Mouse (Mus musculus) retina, embryonic 14.5 days (tissue): ENCODE results near the gene Cgas.
"Not testable (repeated sequence)": the region's sequence is repeated elsewhere in the genome, so short reads cannot be mapped to it uniquely, and the experiment has no call there.

Source experiments
- DNase-seq: peaks from one replicate; pipeline ENCODE4 v3.0.0-alpha.2; 2015; ENCODE audit warnings: low spot score

Cgas gene

GRCm38 (mm10) chr9:78442579-78443392 is at the start of gene Cgas:
Cgas (minus strand) TSS chr9:78443237.
- DNase-seq = peak; percentile 40

GRCm38 (mm10) chr9:78492254-78492653 is 49.2 kb upstream of the Cgas start:
- DNase-seq = no peak

- no peak for DNase-seq
These were observed 48.1 kb upstream of the Cgas start for GRCm38 (mm10) chr9:78491169-78491568.

DNA sequence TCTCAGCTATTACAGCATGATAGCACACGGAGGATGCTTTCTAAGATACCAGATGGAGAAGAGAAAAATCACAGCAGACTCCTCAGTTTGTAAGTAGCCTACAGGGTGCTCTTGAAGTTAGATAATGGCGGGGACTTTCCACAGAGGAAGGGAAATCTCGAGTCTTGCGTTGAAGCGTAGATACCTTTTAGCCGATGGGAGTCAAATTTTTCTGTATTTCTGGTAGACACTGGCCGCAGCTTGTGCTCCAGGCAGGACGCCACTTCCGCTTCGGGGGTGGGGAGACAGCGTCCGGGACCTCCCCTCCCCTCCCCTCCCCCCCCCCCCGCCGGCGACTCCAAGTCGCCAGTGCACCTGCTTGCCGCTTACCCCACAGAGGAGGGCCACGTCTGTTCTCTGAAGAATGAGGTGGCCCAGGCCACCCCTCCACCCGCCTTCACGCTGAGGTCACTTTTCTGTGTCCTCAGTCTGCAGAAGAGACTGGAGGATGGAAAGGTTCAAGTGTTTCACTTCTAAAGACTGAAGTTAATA is 45.9 kb upstream of the Cgas start, which contains the start of gene Eef1a1:
Gene Eef1a1, minus strand, starts transcription at position 262 of the 531 bp plus-strand sequence.
- DNase-seq = no peak

DNA sequence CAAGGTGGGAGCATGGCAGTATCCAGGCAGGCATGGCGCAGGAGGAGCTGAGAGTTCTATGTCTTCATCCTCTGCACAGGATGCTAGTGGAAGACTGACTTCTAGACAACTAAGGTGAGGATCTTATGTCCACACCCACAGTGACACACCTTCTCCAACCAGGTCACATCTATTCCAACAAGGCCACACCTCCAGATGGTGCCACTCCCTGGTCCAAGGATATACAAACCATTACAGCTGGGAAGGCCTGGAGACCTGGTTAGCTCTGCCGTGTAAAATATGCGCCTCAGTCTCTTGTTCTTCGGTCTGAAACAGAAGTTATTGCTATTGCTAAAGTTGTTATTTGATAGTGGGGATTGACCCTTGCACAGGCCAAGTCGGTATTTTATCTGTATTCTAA is 45.0 kb upstream of the Cgas start:
- DNase-seq = not testable (repeated sequence)

DNA sequence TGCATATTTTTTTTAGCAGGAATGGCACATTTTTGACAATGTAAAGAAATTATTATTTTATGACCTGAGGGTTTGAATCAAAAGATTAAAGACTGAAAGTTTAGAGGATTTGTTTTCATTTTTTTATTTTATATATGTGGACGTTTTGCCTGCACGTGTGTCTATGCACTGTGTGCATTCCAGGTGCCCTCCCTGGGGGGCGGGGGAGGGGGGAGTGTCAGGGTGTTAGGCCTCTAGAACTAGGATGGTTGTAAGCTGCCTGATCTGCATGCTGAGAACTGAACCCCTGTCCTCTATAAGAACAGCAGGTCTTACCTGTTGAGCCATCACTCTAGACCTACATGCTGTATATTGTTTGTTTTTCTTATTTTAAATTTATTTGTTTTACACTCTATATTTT is 41.6 kb upstream of the Cgas start:
- no peak for DNase-seq

DNA sequence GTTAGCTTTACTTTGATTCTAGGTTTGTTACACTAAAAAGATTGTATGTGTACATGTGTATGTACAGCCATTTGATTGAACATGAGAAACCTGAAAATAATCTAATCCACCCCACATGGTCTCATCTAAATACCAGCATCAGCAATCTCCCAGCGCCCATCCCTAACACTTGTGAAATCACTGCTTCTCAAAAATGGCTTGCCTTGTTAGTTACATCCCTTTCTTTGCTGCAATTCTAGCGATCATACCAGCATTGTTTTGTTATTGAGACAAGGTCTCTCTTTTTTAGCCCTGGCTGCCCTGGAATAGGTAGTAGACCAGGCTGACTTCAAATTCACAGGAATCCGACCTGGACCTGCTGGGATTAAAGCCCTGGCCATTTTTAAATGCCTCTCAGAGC is 39.3 kb upstream of the Cgas start:
- DNase-seq = no peak

DNA sequence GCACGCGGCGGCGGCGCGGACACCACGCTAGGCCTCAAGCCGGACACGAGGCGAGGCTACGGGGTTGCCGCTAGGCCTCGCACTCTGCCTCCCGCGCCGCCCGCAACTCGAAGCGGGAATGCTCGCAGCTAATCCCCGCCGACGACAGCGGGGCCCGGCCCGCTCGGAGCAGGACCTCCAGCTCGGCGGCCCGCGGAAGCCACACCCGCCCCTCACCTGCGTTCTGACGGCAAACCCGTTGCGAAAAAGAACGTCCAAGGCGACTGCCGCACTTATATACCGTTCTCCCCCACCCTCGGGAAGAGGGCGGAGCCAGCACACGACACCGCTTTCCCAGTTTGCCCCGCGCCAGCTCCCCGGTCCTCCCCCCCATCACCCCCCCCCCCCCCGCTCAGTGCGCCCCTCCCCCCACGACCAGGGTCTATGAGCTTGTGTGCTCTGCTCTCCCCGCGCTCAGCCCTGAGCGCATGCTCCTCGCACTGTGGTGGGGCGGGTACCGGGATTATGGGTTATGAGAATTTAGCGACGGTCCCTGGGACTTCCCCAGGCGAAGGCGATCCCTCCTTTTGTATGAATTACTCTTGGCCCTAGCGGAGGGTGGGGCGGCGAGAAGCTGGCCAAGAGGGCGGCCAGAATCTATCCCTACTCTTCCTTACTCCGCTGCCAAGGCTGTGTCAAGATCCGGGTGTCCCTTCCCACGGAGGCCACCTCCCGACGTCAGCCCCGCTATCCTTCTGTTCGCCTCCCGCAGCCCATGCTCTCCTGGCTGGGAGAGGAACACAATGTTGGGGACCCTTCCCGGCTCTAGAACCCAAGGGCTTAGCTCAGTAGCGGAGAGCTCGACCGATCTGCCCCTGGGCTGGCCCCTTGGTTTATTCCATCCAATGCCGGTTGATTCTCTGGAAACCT is 38.6 kb upstream of the Cgas start:
- peak; percentile 98 for DNase-seq

GRCm38 (mm10) chr9:78480706-78481358 is 37.8 kb upstream of the Cgas start:
- DNase-seq = peak; percentile 75

DNA sequence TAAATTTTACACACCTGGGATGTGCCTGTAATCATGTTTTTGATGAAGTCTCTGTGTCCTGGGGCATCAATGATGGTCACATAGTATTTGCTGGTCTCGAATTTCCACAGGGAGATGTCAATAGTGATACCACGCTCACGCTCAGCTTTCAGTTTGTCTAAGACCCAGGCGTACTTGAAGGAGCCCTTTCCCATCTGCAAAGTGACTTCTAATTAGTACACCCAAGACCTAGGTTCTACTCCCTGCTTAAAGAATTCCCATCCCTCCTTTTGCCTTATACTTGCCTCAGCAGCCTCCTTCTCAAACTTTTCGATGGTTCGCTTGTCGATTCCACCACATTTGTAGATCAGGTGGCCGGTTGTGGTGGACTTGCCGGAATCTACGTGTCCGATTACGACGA is 37.2 kb upstream of the Cgas start:
- not testable (repeated sequence) for DNase-seq

DNA sequence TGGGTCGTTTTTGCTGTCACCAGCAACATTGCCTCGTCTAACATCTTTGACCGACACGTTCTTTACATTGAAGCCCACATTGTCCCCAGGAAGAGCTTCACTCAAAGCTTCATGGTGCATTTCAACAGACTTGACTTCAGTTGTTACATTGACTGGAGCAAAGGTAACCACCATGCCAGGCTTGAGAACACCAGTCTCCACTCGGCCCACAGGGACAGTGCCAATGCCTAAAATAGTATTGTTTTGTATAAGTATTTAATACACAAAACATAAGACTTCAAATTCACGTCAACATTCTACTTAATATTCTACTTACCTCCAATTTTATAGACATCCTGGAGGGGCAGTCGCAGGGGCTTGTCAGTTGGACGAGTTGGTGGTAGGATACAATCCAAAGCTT is 36.3 kb upstream of the Cgas start:
- DNase-seq = not testable (repeated sequence)

GRCm38 (mm10) chr9:78478009-78478605 is 35.1 kb upstream of the Cgas start:
- DNase-seq = not testable (repeated sequence)

- DNase-seq = peak; percentile 70
These were observed 34.0 kb upstream of the Cgas start for GRCm38 (mm10) chr9:78477021-78477551.

- peak; percentile 52 for DNase-seq
These were observed 33.5 kb upstream of the Cgas start for GRCm38 (mm10) chr9:78476531-78477020.

- DNase-seq = no peak
These were observed 32.8 kb upstream of the Cgas start for GRCm38 (mm10) chr9:78475873-78476272.

GRCm38 (mm10) chr9:78475383-78475780 is 32.3 kb upstream of the Cgas start:
- DNase-seq = no peak

DNA sequence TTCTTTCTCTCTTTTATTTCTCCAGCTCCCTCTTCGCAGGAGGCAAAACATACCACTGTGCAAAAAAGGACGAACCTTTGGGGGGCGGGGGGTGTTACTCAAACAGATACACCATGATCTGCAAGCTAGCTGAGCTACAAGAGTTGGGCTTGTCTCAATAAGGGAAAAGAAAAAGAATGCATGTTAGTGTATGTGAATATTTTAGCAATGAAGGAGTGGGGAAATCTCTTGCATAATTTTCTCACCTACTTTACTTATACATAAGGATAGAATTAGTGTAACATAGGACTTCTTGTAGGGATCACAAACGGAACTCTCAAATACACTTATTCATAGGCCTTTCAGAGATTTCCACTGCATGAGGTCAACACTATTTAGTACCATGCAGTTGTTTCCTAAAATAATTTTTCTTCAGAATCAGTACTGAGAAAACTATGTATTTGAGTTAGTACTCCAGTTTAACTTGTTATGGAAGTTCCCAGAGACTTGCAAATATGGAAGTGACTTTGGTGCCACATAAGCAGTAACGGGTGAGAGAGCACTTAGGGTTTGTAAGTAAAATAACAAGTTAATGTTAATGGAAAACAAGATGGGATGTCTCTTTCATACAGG is 31.8 kb upstream of the Cgas start:
- no peak for DNase-seq

DNA sequence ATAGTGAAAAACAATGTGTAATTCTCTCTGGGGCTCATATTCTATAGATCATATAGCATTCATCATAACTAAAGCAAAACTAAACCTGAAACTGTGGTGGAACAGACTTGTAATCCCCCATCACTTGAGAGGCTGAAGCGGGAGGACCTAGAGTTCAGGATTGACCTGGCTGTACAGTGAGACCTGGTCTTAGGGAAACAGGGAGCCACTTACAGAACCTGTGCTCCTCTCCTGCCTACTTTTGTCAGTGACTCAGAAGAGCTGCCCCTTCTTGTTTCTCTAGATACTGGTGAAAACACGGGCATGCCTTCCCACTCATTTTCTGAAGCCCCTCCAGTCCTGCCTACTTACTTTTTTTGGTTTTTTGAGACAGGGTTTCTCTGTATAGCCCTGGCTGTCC is 31.2 kb upstream of the Cgas start:
- no peak for DNase-seq

- DNase-seq = peak; percentile 27
These were observed 30.6 kb upstream of the Cgas start for GRCm38 (mm10) chr9:78473588-78473987.

- DNase-seq = no peak
These were observed 22.7 kb upstream of the Cgas start for GRCm38 (mm10) chr9:78465725-78466124.

DNA sequence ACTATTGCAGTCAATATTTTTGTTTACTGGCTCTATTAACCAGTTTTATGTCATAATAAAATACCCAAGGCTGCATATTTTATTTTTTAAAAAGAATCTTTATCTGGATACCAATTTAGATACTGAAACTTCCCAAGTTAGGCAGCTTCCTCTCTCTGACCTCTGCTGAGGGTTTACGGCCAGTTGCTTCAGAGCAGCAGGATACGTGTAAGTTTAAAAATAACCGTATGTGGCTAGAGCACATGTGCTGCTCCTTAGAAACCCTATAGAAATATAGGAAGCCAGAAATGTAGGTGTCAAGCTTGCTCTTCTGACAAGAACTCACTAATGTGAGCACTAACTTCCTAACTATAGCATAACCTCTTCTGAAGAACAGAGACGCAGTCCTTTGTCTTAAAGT is 20.3 kb upstream of the Cgas start:
- no peak for DNase-seq
